Mouse (Mus musculus): ENCODE results near the gene Pnkp. TPM values are rescaled to one million over a fixed set of nuclear protein-coding genes. Genes with fewer than 3 reads are reported as not detected.
A peak's percentile ranks its signal among the peaks of the same experiment; 100 is the strongest.
"Not testable (repeated sequence)": the region's sequence is repeated elsewhere in the genome, so short reads cannot be mapped to it uniquely, and the experiment has no call there.

Gene Pnkp
- total RNA-seq, 2 experiments from 2014 or later, result 32.3 to 33.3 TPM

DNA sequence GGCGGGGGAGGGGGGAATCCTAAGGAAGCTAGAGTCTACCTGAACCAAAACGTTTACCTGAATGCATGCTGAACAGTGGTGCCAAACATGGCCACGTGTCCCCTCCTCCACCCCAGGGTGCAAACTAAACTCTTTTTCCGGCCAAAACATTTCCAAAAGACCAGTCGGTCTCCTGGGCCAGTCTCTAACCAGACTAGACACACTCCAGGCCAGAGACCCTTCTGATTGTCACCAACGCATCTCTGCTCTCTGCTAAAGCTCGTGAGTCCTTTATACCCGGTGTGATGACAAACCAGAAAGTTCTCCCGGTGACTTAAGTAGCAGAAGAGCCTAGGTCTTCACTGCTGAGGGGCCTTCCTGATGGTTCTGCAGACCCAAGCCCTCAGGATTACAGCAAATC, 10.9 kb downstream of the Pnkp start:
- DNase-seq (ENCODE audit: low spot score in 2 of 2), result no peak

DNA sequence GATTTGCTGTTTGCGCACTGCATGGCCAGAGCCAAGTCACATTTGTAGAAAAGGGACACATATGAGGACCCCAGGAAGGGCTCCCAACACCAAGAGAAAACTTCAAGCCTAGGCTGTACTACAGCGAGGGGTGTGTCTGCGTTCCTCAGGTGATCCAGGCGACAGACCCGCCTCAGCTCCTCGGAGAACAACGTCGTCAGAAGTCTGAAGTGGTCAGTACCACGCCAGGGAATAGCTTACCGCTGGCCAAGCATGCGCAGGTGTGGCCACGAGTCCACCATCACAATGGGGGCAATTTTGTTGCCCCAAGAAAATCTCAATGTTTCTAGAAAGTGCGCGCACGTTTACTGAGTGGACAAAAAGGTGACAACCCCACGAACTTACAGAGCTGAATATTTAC, 11.5 kb downstream of the Pnkp start:
- DNase-seq (ENCODE audit: low spot score in 2 of 2), result no peak

DNA sequence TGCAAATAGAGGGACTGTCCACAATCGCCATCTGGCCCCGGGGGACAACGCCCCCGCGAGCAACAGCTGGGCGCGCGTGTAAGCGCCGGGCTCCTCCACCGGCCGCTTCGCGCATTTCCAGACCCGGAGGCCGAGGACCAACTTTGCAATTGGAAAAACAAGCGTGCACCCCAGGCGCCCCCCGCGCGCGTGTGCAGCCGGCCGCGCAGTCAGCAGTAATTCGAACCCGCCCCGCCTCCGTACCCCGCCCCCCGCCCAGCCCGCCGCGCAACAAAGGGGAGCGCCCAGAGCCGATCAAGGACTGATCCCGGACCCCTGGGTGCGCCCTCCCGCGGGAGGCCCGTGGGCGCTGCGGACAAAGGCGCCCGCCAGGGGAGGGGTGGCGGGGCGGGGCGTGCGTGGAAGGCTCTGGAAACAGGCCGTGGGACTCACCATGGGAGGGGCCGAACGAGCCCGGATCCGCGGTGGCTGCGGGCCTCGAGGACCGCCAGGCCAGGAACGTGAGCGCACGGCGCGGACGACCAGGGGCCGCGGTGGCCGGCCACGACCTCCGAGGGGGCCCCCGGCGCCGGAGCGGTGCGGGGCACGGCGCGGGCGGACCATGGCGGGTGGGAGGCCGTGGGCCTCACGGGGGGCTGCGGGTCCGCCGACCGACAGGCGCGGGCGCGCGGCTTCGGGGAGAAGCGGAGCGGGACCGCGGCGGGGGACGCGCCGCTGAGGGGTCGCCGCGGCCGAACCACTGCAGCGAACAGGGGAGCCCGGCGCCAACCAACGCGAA, 12.2 kb downstream of the Pnkp start:
- peak in 1 of 2 experiments; percentile 64 for DNase-seq (ENCODE audit: low spot score in 2 of 2)

DNA sequence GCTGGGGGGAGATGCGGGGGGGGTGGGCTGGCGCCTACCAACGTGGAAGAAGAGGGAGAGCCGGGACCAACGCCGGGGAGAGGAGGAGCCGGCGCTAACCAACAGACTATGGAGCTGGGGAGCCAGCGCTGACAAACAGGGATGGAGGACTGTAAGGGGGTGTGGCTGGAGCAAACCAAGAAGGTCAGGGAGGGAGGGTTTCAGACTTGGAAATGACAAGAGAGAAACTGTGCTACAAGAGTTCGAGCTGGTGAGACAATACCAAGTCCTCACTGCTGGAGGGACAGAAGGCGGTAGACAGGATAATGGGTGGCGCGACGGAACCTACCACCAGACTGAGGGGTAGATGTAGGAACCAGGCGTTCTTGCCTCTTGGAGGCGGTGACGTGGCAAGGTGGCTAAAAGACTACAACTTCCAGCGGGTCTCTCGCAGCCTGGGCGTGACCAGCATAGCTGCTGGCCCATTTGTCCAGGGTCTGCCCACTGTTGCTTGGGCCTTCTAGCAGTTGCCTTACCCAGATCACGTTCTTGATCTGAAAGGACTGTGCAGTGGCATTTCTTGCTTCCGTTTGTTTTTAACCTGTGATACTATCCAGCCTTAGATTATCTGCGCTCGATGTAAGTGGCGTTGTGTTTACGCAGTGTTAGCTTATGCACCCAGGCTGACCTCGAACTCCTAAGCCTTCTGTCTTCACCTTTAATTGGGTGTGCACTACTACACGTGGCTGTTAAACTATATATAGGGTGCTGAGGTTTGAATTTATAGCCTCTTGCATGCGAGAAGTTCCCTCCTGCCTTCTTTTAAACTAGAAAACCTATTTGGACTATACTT, 13.0 kb downstream of the Pnkp start, which contains the start of gene Ptov1:
TSS of gene Ptov1 (minus strand) at position 92 of the 832 bp plus-strand sequence.
- DNase-seq (ENCODE audit: low spot score in 2 of 2), result peak; percentile 91 to 97

DNA sequence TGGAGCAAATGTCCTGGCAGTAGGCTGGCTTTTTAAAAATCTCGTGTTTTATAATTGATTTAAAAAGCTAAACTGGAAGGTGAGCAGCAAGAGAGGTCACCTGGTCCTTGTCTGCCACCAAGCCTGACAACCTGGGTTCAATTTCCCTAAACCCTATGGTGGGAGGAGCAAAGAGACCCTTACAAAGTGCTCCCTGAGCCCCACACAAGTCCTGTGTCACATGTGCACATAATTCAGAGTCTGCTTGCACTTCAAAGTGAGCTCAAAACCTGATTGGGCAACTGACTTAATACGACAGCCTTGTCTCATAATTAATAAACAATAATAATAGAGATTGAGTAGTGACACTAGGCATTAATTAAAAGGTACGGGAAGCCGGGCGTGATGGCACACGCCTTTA, 13.7 kb downstream of the Pnkp start:
- no peak for DNase-seq (ENCODE audit: low spot score in 2 of 2)

DNA sequence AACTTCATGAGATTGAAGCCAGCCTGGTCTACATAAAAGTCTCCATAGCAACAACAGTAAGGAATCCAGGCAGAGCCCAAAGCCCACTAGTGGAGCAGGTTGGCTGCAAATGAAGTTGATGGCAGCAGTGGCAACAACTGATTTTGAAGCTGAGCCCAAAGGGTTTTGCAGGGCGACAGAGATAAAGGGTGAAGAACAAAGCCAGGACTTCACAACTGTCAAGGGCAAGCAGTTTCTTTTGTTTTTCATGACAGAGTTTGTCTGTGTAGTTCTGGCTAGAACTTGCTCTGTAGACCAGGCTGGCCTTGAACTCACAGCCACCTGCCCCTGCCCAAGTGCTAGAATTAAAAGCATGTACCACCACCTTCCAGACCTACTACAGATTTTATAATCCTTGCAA, 14.2 kb downstream of the Pnkp start:
- no peak for DNase-seq (ENCODE audit: low spot score in 2 of 2)

DNA sequence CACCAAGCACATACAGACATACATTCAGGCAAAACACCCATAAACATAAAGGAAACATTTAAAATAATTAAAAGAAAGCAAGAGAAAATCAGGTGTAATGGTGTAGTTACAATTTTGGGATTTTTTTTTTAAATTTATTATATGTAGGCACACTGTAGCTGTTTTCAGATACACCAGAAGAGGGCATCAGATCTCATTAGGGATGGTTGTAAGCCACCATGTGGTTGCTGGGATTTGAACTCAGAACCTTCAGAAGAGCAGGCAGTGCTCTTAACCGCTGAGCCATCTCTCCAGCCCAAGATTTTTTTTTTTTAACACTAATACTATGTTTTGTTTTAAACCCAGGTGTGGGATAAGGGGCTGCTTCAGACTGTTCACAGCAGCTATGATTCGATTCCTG, 14.8 kb downstream of the Pnkp start:
- not testable (repeated sequence) for DNase-seq (ENCODE audit: low spot score in 2 of 2)

DNA sequence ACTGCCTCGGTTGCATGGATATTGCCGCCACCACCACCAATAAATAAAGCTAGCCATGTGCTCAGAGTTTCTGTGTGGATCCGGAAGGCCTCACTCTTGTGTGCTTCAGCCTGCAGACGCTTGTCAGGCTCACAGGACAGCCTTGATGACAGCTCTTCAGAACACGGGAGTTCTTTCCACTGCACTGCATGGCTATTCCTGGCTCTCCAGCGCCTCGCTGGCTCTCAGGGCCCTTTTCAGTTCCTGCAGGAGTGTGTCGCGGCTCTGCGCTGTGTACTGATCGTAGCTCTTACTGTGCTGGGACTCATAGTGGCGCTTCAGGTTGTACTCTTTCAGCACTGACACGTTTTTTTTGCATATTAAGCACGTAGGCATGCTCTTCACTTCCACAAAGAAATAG, 20.9 kb downstream of the Pnkp start:
- DNase-seq (ENCODE audit: low spot score in 2 of 2), result no peak

DNA sequence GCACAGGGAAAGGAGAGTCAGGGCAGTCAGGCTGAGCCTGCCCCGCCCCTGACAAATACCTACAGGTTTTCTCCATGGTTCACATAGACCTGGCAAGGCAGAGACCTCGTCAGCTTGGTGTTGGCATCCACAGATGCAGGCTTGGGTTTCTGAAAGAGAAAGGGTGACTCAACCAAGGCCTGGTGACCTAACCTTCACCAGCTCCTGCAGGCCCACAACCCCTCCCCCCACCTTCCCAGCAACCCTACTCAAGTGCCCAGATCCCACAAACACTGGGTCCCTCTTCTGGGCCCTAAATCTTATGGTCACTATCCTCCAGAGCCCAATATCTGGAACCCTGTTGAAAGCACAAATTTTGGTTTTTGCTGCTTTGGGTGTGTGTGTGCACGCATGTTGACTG, 26.1 kb downstream of the Pnkp start:
- DNase-seq (ENCODE audit: low spot score in 2 of 2), result no peak

DNA sequence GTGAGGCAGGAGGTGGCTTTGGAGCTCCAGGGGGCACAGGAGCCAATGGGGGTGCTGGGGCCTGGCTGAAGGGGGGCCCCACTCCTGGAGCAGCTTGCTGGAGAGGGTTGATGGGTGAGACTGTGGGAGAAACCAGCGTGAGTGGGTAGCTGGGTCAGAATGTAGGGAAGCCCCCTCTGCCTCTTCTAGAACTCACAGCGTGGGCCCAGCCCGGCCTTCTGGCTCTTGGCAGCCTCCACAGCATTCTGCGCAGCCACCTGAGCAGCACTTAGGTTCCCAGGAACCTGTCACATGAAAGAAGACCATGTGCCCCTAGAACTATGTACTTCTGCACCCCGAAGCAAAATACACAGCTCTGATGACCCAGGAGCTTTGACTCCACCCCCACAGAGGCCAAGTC, 27.7 kb downstream of the Pnkp start:
- DNase-seq (ENCODE audit: low spot score in 2 of 2), result no peak

DNA sequence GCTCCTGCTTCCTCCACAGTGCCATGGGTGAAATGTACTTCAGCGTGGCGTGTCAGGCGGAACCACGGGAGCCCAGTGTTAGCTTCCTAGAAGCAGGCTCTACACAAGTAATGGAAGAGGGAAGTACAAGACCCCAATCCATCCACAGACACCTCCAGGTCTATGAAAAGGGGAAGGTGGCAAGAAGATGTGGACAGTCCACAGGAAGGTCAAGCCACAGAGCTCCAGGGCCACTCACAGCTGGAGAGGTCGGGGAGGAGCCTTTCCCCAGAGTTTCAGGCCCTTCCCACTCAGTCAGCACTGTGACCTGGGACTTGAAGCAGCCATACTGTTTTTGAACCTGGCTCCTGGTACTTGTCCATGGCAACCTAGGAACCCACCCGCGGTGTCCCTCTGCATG, 30.0 kb downstream of the Pnkp start:
- no peak for DNase-seq (ENCODE audit: low spot score in 2 of 2)

DNA sequence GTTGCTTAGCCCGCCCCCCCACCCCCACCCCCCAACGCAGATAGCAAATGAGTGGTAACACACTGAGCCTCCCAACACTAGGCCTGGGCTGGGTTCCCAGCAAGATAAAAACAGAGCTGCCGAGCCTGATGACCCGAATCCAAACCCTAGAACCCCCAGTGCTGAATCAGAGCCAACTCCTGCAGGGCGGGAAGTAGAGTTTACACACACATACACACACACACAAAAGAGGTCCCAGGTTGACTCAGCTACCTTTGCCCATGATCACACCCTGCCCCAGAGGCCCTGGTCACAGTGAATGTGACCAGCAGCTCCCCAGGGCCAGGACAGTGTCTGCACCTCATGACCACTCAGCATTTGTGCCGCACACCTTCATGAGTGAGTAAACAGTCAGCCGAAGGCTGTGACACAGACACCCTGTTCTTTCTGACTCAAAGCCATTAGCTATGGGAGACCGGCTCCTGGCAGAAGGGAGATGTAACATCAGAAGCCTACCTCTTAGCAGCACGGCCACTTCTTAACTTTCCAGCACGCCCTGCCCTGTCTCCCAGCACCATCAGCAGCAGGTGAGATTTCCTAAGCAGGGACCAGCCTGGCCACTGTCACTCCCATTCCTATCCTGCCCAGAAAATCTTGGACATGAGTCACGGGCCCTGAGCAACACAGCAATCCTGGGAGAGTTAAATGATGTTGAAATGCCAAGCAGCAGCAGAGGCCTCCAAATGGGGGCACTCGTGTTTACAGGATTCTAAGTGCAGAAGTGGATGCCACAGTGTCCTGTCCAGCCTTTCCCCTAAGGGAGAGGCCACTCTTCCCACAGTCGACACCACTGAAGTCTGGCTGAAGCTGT, 31.5 kb downstream of the Pnkp start:
- DNase-seq (ENCODE audit: low spot score in 2 of 2), result no peak

DNA sequence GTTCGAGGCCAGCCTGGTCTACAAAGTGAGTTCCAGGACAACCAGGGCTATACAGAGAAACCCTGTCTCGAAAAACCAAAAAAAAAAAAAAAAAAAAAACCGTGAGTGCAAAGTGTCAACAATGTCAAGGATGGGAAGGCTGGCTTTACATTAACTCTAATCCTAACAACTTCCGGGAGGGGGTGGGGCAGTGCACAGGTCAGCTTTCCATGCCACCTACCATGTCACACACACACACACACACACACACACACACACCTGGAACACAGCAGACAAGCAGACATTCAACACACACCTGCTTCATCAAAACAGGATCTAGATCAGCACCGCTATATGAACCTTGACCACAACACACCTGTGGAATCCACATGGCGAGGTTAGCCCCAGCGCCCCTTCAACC, 33.2 kb downstream of the Pnkp start:
- DNase-seq (ENCODE audit: low spot score in 2 of 2), result no peak

DNA sequence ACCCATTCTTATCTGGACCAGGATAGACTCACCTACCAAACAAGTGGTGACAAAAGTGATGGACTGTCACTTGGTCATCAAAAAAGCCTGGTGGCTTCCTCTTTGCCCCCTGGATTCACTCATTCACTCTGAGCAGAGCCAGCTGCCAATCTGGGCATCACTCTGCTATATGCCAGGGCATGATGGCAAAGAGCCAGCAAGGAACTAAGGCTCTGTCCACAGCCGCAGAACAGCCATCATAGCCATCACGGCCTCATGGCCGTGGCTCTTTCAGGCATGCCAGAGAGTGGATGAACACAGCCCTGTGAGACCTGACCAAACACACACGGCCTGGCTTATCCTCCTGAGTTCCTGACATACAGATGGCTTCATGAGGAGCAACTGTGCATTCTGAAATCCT, 33.8 kb downstream of the Pnkp start:
- no peak for DNase-seq (ENCODE audit: low spot score in 2 of 2)

DNA sequence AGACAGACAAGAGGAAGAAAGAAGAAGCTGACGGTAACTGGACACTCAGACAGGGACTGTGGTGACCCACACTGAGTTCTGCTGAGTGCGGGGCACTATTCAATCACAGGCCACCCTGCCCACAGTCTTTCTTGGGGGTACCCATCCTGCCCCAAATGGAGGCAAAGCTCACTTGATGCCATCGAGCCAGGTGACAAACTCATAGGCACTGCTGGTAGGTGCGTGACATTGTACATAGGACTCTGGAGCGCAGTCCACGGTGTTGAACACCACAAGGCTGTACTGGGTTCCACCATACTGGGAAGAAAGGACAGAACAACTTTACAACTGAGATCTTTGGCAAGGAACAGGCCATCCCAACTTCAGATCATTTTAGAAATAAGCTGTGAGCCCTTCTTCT, 34.7 kb downstream of the Pnkp start:
- no peak for DNase-seq (ENCODE audit: low spot score in 2 of 2)

DNA sequence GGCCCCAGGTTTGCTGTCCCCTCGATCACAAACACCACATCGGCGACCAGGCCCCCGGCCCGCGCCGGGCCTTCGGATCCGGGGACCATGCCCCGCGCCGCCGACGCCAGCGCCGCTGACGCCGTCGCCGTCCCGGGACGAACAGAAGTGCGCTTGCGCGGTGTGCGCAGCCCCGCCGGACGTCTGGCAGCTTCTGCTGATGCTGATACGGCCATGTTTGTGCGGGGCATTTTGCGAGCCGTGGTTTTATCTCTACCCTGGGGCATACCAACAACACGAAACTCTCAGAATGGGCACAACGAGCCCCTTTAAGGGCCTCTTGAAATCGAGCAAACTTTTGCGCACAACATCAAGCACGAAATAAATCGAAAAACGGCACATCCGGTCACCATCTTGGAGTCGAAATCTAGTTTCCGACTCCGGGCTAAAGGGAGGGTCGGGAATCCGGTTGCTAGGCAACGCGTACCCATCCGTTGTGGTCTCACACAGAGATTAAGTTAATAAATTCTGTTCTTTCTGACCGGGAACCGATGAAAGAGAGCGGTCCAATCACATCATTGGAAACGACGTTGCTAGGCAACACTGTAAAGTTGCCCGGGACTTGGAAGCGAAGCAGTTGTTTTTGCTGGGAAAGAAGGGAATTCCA, 35.5 kb downstream of the Pnkp start, which contains the start of gene Med25:
TSS of gene Med25 (minus strand) at position 437 of the 646 bp plus-strand sequence.
- peak; percentile 96 to 97 for DNase-seq (ENCODE audit: low spot score in 2 of 2)

DNA sequence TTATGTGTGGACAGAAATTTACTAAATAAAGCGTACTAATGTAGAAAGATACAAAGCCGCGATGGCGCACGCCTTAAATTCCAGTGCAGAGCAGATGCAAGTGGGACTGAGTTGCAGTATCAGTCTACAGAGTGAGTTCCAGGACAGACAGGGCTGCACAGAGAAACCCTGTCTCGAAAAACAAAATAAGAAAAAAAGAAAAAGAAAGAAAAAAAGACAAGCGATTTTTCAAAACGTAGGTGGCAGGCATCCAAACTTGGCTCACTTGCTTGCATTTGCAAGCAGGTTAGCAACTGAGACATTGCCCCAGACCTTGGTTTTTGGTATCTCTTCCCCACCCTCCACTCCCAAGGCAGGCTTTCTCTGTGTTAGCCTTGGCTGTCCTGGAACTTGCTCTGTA, 36.3 kb downstream of the Pnkp start:
- DNase-seq (ENCODE audit: low spot score in 2 of 2), result no peak

DNA sequence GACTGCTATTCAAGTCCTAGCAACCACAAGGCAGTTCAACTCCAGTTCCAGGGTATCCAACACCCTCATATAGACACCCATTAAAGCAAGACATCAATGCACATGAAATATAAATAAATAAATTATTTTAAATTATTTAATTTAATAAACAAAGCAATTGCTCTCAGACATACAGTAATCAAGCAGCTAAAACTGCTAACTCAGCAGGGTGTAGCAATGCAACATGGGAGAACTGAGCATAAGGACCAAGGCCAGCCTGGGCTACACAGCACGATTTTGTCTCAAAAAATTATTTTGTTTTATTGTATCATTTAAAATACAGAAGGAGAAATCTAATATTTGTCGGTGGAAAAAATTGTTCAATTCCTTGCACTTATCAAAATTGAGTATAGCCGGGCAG, 37.2 kb downstream of the Pnkp start:
- DNase-seq (ENCODE audit: low spot score in 2 of 2), result no peak

DNA sequence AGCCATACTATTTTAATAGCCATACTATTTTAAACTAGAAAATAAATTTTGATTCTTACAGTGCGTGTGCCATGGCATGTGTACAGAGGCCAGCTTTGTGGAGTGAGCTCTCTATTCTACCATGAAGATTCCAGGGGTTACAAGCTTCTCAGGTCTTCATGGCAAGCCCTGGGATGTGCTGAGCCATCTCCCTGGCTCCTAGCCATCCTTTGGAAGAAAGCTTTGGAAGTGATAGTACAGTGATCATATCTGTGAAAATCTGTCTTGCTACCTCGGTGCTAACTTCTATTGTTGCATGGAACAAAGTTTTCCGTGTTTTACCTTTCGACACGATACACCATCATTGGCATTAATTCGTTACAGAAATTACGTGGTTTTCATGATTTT, 38.3 kb downstream of the Pnkp start:
- no peak for DNase-seq (ENCODE audit: low spot score in 2 of 2)

DNA sequence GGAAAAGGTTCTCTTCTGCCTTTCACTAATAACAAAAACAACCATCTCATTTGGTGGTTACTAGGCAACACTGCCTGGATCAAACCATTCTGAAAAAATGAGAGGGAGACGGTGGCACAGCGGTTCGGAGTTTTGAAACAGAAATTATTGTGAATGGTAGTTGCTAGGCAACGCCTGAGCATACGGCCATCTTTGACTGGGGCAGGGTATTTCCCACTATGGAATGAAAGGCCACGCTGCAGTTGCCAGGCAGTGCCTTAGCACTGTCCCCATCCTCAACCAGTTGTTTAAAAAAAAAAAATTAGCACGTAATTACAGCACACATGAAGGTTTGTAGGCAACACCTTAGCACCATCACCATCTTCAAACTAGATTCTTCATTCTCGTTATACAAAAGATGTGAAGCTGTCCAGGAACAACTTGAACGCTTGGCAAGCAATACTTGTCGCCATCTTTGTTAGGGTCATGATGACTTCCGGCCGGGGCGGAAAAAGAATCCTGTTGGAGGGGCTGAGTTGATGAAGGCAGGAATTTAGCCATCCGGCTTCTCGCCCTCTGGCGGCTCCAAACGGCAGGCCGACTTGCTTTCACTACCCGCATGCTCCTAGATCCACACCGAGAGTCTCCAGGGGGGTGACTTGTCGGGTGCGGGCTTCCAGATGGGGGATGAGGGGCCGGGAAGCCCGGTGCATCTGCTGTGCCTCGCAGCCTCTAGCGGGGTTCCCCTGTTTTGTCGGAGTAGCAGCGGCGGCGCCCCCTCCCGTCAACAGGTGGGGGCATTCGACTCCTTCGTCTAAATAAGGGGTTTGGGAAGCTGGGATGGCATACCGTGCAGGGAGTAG, 38.9 kb downstream of the Pnkp start, which contains the start of gene Fuz:
TSS of gene Fuz (plus strand) at position 487 of the 842 bp plus-strand sequence.
- peak; percentile 93 to 97 for DNase-seq (ENCODE audit: low spot score in 2 of 2)

Measured in layer of hippocampus, postnatal 14 days (tissue).